Mouse (Mus musculus) cortical plate, adult 2 months (tissue): Measurements from ENCODE around the gene Mapk10.

Experiments
- CTCF ChIP-seq: fragments of 200-500 bp; IDR thresholded peaks from 2 replicates; pipeline ENCODE4 v1.5.1; 2011; ENCODE audit warnings: mild to moderate bottlenecking, control low read depth, low read length; ENCODE audit not compliant: insufficient read depth; ENCODE audit errors: extremely low read depth
- POLR2A ChIP-seq: fragments of 200-500 bp; IDR thresholded peaks from 2 replicates; pipeline ENCODE4 v1.6.1; 2011; ENCODE audit warnings: mild to moderate bottlenecking, low read length, control low read depth; ENCODE audit not compliant: insufficient read depth; ENCODE audit errors: extremely low read depth

DNA sequence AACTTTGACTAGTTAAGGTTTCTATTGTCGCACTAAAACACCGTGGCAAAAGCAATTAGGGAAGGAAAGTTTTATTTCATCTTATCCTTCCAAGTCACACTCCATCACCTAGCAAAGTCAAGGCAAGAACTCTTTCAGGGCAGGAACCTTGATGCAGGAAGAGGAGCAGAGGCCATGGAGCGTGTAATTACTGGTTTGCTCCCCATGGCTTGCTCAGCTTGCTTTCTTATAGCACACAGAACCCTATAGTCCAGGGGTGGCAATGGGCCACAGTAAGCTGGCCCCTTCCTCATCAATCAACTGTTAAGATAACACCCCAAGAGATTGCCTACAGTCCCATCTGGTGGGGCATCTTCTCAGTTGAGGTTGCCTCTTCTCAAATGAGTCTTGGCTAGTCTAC lies 173.4 kb downstream of the Mapk10 start:
- TF ChIP-seq POLR2A, result no peak
- no peak for TF ChIP-seq CTCF
